In the genomic region with DNA sequence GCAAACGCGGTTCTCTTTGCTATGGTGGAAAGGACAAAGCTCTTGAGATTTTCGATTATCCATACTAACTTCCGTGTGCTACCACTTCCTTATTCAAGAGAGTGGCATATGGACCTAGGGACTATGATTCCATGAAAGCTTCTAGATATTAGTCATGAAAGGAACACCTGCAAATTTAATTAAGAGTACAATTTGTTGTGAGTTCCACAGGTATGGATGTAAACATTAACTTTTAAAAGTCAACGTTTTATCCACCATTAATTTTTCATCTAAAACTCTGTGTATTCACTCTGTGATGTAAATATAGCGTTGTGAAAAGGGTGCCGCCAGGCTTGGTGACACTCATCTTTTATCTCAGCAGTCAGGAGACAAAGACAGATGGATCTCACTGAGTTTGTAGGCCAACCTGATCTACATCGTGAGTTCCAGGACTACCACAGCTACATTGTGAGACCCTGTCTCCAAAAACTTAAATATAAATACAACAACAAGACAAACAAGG, we compare ENCODE assay signal across 8 mouse cellular contexts. TPM values are rescaled to one million over a fixed set of nuclear protein-coding genes. Genes with fewer than 3 reads are reported as not detected.
DNase-seq lines count a peak whose midpoint lies in the region; ATAC-seq and TF ChIP-seq lines count a peak whose summit lies in the region.

No protein-coding gene starts in this region.

- no peak for TF ChIP-seq CTCF in kidney, postnatal 0 days (IDR thresholded peaks at IDR 0.05; ENCODE audit: low read depth)

- H3K36me3 ChIP-seq in kidney, postnatal 0 days (ENCODE audit: insufficient read depth, low read length) = no peaks in the 10 kb centered on the region
- H3K36me3 ChIP-seq in intestine, embryonic 15.5 days = no peaks in the 10 kb centered on the region

- no peaks in the 10 kb centered on the region for H3K27me3 ChIP-seq in kidney, postnatal 0 days (ENCODE audit: insufficient read depth, low read length)
- no peaks in the 10 kb centered on the region for H3K27me3 ChIP-seq in intestine, embryonic 15.5 days (replicated peaks)

- 12% methylated on average over 8 of the region's 8 CpGs for WGBS in kidney, postnatal 0 days
- WGBS in intestine, embryonic 15.5 days = 8% methylated on average over 8 of the region's 8 CpGs

- H3K4me2 ChIP-seq in kidney, postnatal 0 days (ENCODE audit: low read length) = peak overlapping the region; percentile 74
- peak overlapping the region; percentile 73 for H3K4me2 ChIP-seq in intestine, embryonic 15.5 days (replicated peaks)

- H3K9me3 ChIP-seq in kidney, postnatal 0 days (replicated peaks; ENCODE audit: low read length) = no peaks in the 10 kb centered on the region
- no peaks in the 10 kb centered on the region for H3K9me3 ChIP-seq in intestine, embryonic 15.5 days

- no peaks in the 10 kb centered on the region for H3K4me1 ChIP-seq in kidney, postnatal 0 days (replicated peaks; ENCODE audit: insufficient read depth, low read length)
- no peaks in the 10 kb centered on the region; the same call in 1 of the 2 replicates for H3K4me1 ChIP-seq in brown adipose tissue, adult 24 weeks (ENCODE audit: control insufficient read depth, insufficient read depth, insufficient read length, low read length)
- peaks cover 4% of the 10 kb centered on the region; the same call in 1 of the 2 replicates for H3K4me1 ChIP-seq in intestine, embryonic 15.5 days (replicated peaks)

- peak overlapping the region; percentile 82 for H3K4me3 ChIP-seq in kidney, postnatal 0 days (replicated peaks; ENCODE audit: low read depth, low read length)
- H3K4me3 ChIP-seq in brown adipose tissue, adult 24 weeks (ENCODE audit: insufficient read depth, low read depth, low read length) = peak overlapping the region; percentile 96
- H3K4me3 ChIP-seq in intestine, embryonic 15.5 days (replicated peaks) = peak overlapping the region; percentile 86

- peak; percentile 11 for DNase-seq in kidney, postnatal 0 days (ENCODE audit: low spot score)
- DNase-seq in kidney, postnatal 36 days = no peak
- DNase-seq in naive thymus-derived CD4-positive, alpha-beta T cell, adult 2 months (ENCODE audit: low read depth) = peak; percentile 55
- DNase-seq in left cerebral cortex, adult 18-20 months (ENCODE audit: low spot score in 2 of 2) = no peak
- DNase-seq in spleen, adult 12 weeks (ENCODE audit: low spot score) = no peak
- DNase-seq in urinary bladder, adult 2 months (ENCODE audit: low spot score) = no peak

- no peak for ATAC-seq in kidney, postnatal 0 days (replicated peaks; ENCODE audit: low FRiP score, low read depth)
- ATAC-seq in intestine, embryonic 15.5 days = peak; percentile 65

- peak overlapping the region; percentile 84 for H3K27ac ChIP-seq in kidney, postnatal 0 days
- no peak overlapping the region for H3K27ac ChIP-seq in brown adipose tissue, adult 24 weeks (replicated peaks; ENCODE audit: low read depth, low read length)
- peak overlapping the region; percentile 93; the same call in 1 of the 2 replicates for H3K27ac ChIP-seq in intestine, embryonic 15.5 days

- peak overlapping the region; percentile 73 for H3K9ac ChIP-seq in kidney, postnatal 0 days (ENCODE audit: low read depth, low read length)
- H3K9ac ChIP-seq in intestine, embryonic 15.5 days = peak overlapping the region; percentile 76

RNA-seq across cellular contexts. Expression of a gene that starts 0.8 kb away (rescaled TPM):
- polyA plus RNA-seq in kidney, postnatal 0 days (2015; fragmentation: Nextera tagmentation; extraction: Ambion mirVana) = 11.5 and 12.0 TPM in 2 replicates
- polyA plus RNA-seq in brown adipose tissue, adult 24 weeks (2012; ENCODE audit: insufficient read depth, insufficient read length, missing spikeins) = 3.1 and 3.6 TPM in 2 replicates
- 12.2 and 14.5 TPM in 2 replicates for polyA plus RNA-seq in intestine, embryonic 15.5 days (2015; fragmentation: Nextera tagmentation; extraction: Ambion mirVana)
- 1 to 10 TPM; 4.7 to 4.9 TPM for total RNA-seq in left cerebral cortex, adult 18-20 months (2021)
- 8.1 and 9.2 TPM in 2 replicates for polyA plus RNA-seq in urinary bladder, adult 2 months (2012; rRNA removed)

RNA-seq across cellular contexts. Expression of a gene that starts 39.4 kb away (rescaled TPM):
- 14.1 and 14.7 TPM in 2 replicates for polyA plus RNA-seq in kidney, postnatal 0 days (2015; fragmentation: Nextera tagmentation; extraction: Ambion mirVana)
- 6.2 and 8.9 TPM in 2 replicates for polyA plus RNA-seq in brown adipose tissue, adult 24 weeks (2012; ENCODE audit: insufficient read depth, insufficient read length, missing spikeins)
- polyA plus RNA-seq in intestine, embryonic 15.5 days (2015; fragmentation: Nextera tagmentation; extraction: Ambion mirVana) = 13.1 and 14.4 TPM in 2 replicates
- total RNA-seq in left cerebral cortex, adult 18-20 months (2021) = 1 to 10 TPM; 4.6 to 4.8 TPM
- polyA plus RNA-seq in urinary bladder, adult 2 months (2012; rRNA removed) = 7.1 and 8.6 TPM in 2 replicates

RNA-seq across cellular contexts. Expression of a gene that starts 45.8 kb away (rescaled TPM):
- polyA plus RNA-seq in kidney, postnatal 0 days (2015; fragmentation: Nextera tagmentation; extraction: Ambion mirVana) = 5.6 and 6.9 TPM in 2 replicates
- polyA plus RNA-seq in brown adipose tissue, adult 24 weeks (2012; ENCODE audit: insufficient read depth, insufficient read length, missing spikeins) = 5.0 and 6.8 TPM in 2 replicates
- 4.0 and 4.3 TPM in 2 replicates for polyA plus RNA-seq in intestine, embryonic 15.5 days (2015; fragmentation: Nextera tagmentation; extraction: Ambion mirVana)
- 1 to 10 TPM; 6.5 to 7.3 TPM for total RNA-seq in left cerebral cortex, adult 18-20 months (2021)
- 4.7 and 5.6 TPM in 2 replicates for polyA plus RNA-seq in urinary bladder, adult 2 months (2012; rRNA removed)

Comparison
In these comparisons a context has a peak if more than half of its experiments do, and no peak if none do; other contexts are left out.
1. DNase-seq: peak in kidney, postnatal 0 days (single experiment) and naive thymus-derived CD4-positive, alpha-beta T cell, adult 2 months (single experiment); none in kidney, postnatal 36 days (0 of 2), left cerebral cortex, adult 18-20 months (0 of 2), spleen, adult 12 weeks (single experiment) and urinary bladder, adult 2 months (single experiment).
2. Peak in every context shown above with its lines, with median percentiles within 50 percentile points of each other: H3K4me3 ChIP-seq.